Mouse (Mus musculus): Measurements from ENCODE around the gene Col4a2. TPM values are rescaled to one million over a fixed set of nuclear protein-coding genes. Genes with fewer than 3 reads are reported as not detected.

The Col4a2 gene
- total and polyA plus RNA-seq, 2 experiments from 2014 or later, result 26.6 to 95.7 TPM

DNA sequence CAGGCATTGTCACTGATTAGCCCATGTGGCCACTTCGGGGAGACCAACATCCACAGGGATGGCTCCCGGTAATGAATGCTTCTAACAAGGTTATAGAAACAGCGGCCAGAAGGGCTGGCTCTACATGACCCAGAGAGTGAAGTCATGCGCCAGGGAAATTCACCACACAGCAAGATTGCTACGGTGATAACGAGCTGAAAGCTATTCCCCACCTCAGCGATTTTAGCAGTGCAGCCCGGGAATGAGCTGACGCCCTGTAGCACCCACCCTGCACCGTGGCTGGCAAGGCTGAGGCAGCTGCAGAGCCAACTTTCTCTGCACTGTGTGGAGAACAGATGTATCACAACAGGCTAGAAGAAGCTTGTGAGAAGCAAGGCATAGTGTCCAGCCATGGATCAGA is 30.5 kb upstream of the Col4a2 start:
- Histone ChIP-seq H3K36me3 (ENCODE audit: insufficient read depth) (no peaks in the 10 kb centered on the region), H3K9me3 (ENCODE audit: low read length) (no peaks in the 10 kb centered on the region), H3K27ac (ENCODE audit: low read depth, low read length) (no peak overlapping the region), H3K4me3 (ENCODE audit: low read depth, low read length) (no peak overlapping the region), H3K4me1 (ENCODE audit: insufficient read depth) (no peaks in the 10 kb centered on the region), H3K27me3 (ENCODE audit: insufficient read depth, low read length) (no peaks in the 10 kb centered on the region), H3K4me2 (ENCODE audit: low read depth) (no peak overlapping the region), H3K9ac (no peak overlapping the region)
- TF ChIP-seq CTCF (IDR thresholded peaks at IDR 0.05; ENCODE audit: low read depth), result no peak
- DNase-seq (no peak), ATAC-seq (peak; percentile 30; the same call in 1 of the 2 replicates)
- WGBS, result 57% methylated on average over 10 of the region's 10 CpGs

- H3K9me3 ChIP-seq (ENCODE audit: low read length), result no peaks in the 10 kb centered on the region
- no peak for TF ChIP-seq CTCF (IDR thresholded peaks at IDR 0.05; ENCODE audit: low read depth)
- WGBS, result 67% methylated on average over 7 of the region's 7 CpGs
- no peak for ATAC-seq
- H3K27ac ChIP-seq (ENCODE audit: low read depth, low read length), result no peak overlapping the region
- H3K4me2 ChIP-seq (ENCODE audit: low read depth), result no peak overlapping the region
- H3K4me3 ChIP-seq (ENCODE audit: low read depth, low read length), result no peak overlapping the region
- H3K36me3 ChIP-seq (ENCODE audit: insufficient read depth), result no peaks in the 10 kb centered on the region
- H3K4me1 ChIP-seq (ENCODE audit: insufficient read depth), result no peaks in the 10 kb centered on the region
- H3K9ac ChIP-seq, result no peak overlapping the region
- no peak for DNase-seq
- no peaks in the 10 kb centered on the region for H3K27me3 ChIP-seq (ENCODE audit: insufficient read depth, low read length)
These were observed 29.9 kb upstream of the Col4a2 start for GRCm38 (mm10) chr8:11282696-11283095.

GRCm38 (mm10) chr8:11283217-11283616 is 29.4 kb upstream of the Col4a2 start:
- Histone ChIP-seq H3K27me3 (ENCODE audit: insufficient read depth, low read length) (no peaks in the 10 kb centered on the region), H3K4me1 (ENCODE audit: insufficient read depth) (no peaks in the 10 kb centered on the region), H3K27ac (ENCODE audit: low read depth, low read length) (no peak overlapping the region), H3K4me2 (ENCODE audit: low read depth) (no peak overlapping the region), H3K9ac (no peak overlapping the region), H3K36me3 (ENCODE audit: insufficient read depth) (no peaks in the 10 kb centered on the region), H3K9me3 (ENCODE audit: low read length) (no peaks in the 10 kb centered on the region), H3K4me3 (ENCODE audit: low read depth, low read length) (no peak overlapping the region)
- ATAC-seq, result 0 out of 2 replicates have a peak, but pooled peaks have one; percentile 18
- no peak for TF ChIP-seq CTCF (IDR thresholded peaks at IDR 0.05; ENCODE audit: low read depth)
- DNase-seq, result no peak
- 42% methylated on average over 10 of the region's 10 CpGs for WGBS

- H3K27ac ChIP-seq (ENCODE audit: low read depth, low read length), result no peak overlapping the region
- DNase-seq, result no peak
- no peaks in the 10 kb centered on the region for H3K4me1 ChIP-seq (ENCODE audit: insufficient read depth)
- H3K4me2 ChIP-seq (ENCODE audit: low read depth), result no peak overlapping the region
- ATAC-seq, result no peak
- H3K9ac ChIP-seq, result no peak overlapping the region
- no peaks in the 10 kb centered on the region for H3K36me3 ChIP-seq (ENCODE audit: insufficient read depth)
- TF ChIP-seq CTCF (IDR thresholded peaks at IDR 0.05; ENCODE audit: low read depth), result no peak
- no peaks in the 10 kb centered on the region for H3K27me3 ChIP-seq (ENCODE audit: insufficient read depth, low read length)
- no peaks in the 10 kb centered on the region for H3K9me3 ChIP-seq (ENCODE audit: low read length)
- WGBS, result 89% methylated on average over 4 of the region's 4 CpGs
- H3K4me3 ChIP-seq (ENCODE audit: low read depth, low read length), result no peak overlapping the region
These were observed 27.2 kb upstream of the Col4a2 start for GRCm38 (mm10) chr8:11285437-11285836.

DNA sequence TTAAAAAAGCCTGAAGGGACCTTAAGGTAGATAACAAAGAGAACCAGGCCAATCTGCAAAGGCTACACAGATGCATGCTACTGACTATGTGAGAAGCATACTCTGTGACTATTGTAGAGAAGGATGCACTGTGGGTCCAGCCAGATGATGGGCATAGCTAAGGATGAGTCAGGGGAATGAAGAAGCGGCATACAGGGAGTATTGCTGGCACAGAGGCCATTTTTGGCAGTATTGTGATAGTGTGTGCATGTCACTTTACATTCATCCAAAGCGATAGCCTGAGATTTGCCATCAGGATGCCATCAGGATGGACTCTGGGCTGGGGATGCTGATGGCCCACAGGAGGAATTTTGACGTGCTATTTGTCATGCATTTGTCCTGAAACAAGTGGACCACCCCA is 25.5 kb upstream of the Col4a2 start:
- no peak for TF ChIP-seq CTCF (IDR thresholded peaks at IDR 0.05; ENCODE audit: low read depth)

GRCm38 (mm10) chr8:11288286-11288685 is 24.3 kb upstream of the Col4a2 start:
- Histone ChIP-seq H3K4me3 (ENCODE audit: low read depth, low read length) (no peak overlapping the region), H3K36me3 (ENCODE audit: insufficient read depth) (no peaks in the 10 kb centered on the region), H3K9ac (no peak overlapping the region), H3K27me3 (ENCODE audit: insufficient read depth, low read length) (no peaks in the 10 kb centered on the region), H3K27ac (ENCODE audit: low read depth, low read length) (no peak overlapping the region), H3K4me2 (ENCODE audit: low read depth) (no peak overlapping the region), H3K9me3 (ENCODE audit: low read length) (no peaks in the 10 kb centered on the region), H3K4me1 (ENCODE audit: insufficient read depth) (no peaks in the 10 kb centered on the region)
- 75% methylated on average over 6 of the region's 6 CpGs for WGBS
- no peak for TF ChIP-seq CTCF (IDR thresholded peaks at IDR 0.05; ENCODE audit: low read depth)
- ATAC-seq (no peak), DNase-seq (no peak)

More for the DNA sequence above, 25.5 kb upstream of the Col4a2 start:
- H3K27ac ChIP-seq (ENCODE audit: low read depth, low read length), result no peak overlapping the region
- 68% methylated on average over 3 of the region's 3 CpGs for WGBS
- no peaks in the 10 kb centered on the region for H3K36me3 ChIP-seq (ENCODE audit: insufficient read depth)
- H3K27me3 ChIP-seq (ENCODE audit: insufficient read depth, low read length), result no peaks in the 10 kb centered on the region
- DNase-seq, result no peak
- no peak overlapping the region for H3K4me3 ChIP-seq (ENCODE audit: low read depth, low read length)
- H3K4me2 ChIP-seq (ENCODE audit: low read depth), result no peak overlapping the region
- no peak overlapping the region for H3K9ac ChIP-seq
- no peaks in the 10 kb centered on the region for H3K4me1 ChIP-seq (ENCODE audit: insufficient read depth)
- no peaks in the 10 kb centered on the region for H3K9me3 ChIP-seq (ENCODE audit: low read length)
- no peak for ATAC-seq

DNA sequence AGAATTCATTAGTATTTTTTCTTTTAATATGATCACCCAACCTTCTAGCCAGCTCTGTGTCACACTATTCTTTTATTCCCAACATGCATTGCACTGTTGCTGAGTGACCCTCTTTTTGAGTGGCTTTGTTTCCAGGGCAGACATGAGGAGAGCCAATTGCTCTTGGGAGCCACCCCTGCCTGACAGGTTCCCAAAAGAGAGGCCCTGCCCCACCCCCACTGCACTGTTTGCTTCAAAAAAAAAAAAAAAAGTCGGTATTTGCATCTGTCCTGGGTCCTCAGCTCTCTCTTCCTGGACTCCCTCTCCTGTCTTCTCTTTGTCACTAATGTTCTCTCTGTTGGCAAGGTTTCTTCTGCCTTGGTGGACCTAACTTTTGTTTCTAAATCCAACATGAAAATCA is 22.1 kb upstream of the Col4a2 start:
- Histone ChIP-seq H3K27me3 (ENCODE audit: insufficient read depth, low read length) (no peaks in the 10 kb centered on the region), H3K4me1 (ENCODE audit: insufficient read depth) (no peaks in the 10 kb centered on the region), H3K9ac (no peak overlapping the region), H3K4me3 (ENCODE audit: low read depth, low read length) (no peak overlapping the region), H3K4me2 (ENCODE audit: low read depth) (no peak overlapping the region), H3K27ac (ENCODE audit: low read depth, low read length) (no peak overlapping the region), H3K36me3 (ENCODE audit: insufficient read depth) (no peaks in the 10 kb centered on the region), H3K9me3 (ENCODE audit: low read length) (no peaks in the 10 kb centered on the region)
- DNase-seq (no peak), ATAC-seq (no peak)
- no peak for TF ChIP-seq CTCF (IDR thresholded peaks at IDR 0.05; ENCODE audit: low read depth)
- 5% methylated on average over 1 of the region's 1 CpGs for WGBS

GRCm38 (mm10) chr8:11292611-11293010 is 20.0 kb upstream of the Col4a2 start:
- Histone ChIP-seq H3K36me3 (ENCODE audit: insufficient read depth) (no peaks in the 10 kb centered on the region), H3K9me3 (ENCODE audit: low read length) (no peaks in the 10 kb centered on the region), H3K4me2 (ENCODE audit: low read depth) (no peak overlapping the region), H3K27me3 (ENCODE audit: insufficient read depth, low read length) (no peaks in the 10 kb centered on the region), H3K4me1 (ENCODE audit: insufficient read depth) (no peaks in the 10 kb centered on the region), H3K9ac (no peak overlapping the region), H3K4me3 (ENCODE audit: low read depth, low read length) (no peak overlapping the region), H3K27ac (ENCODE audit: low read depth, low read length) (no peak overlapping the region)
- no peak for TF ChIP-seq CTCF (IDR thresholded peaks at IDR 0.05; ENCODE audit: low read depth)
- DNase-seq (no peak), ATAC-seq (no peak)
- WGBS, result 68% methylated on average over 3 of the region's 3 CpGs

Measured in forebrain, postnatal 0 days (tissue).